Mouse (Mus musculus): ENCODE measurements at regions not wholly inside any gene's neighbourhood (a gene's known extent, or its start where the extent isn't known, plus 50 kb on each side); places are given as distances from the start of the nearest gene placed in this dataset.

- H3K9ac ChIP-seq (ENCODE audit: low read length) = no peak overlapping the region
- no peaks in the 10 kb centered on the region for H3K27me3 ChIP-seq (ENCODE audit: control insufficient read depth, insufficient read depth, low read length)
- no peak overlapping the region for H3K4me2 ChIP-seq (ENCODE audit: low read length)
- H3K4me1 ChIP-seq (ENCODE audit: control insufficient read depth in 2 of 2, insufficient read depth in 2 of 2, low read length in 2 of 2) = peaks cover 15 to 25% of the 10 kb centered on the region in 2 experiments
- WGBS = 58% methylated on average over 2 of the region's 2 CpGs
- no peak overlapping the region for H3K4me3 ChIP-seq (ENCODE audit: control insufficient read depth in 1 of 2, insufficient read depth in 1 of 2, low read depth in 1 of 2, low read length in 2 of 2)
- H3K36me3 ChIP-seq (ENCODE audit: control insufficient read depth, insufficient read depth, low read length) = no peaks in the 10 kb centered on the region
- ATAC-seq (ENCODE audit: insufficient number of reproducible peaks, insufficient read depth, low FRiP score, low read depth) = no peak
- no peak overlapping the region for H3K27ac ChIP-seq (replicated peaks in 1 of 2; ENCODE audit: control insufficient read depth in 1 of 2, insufficient read depth in 1 of 2, low read depth in 2 of 2, low read length in 2 of 2)
- no peaks in the 10 kb centered on the region for H3K9me3 ChIP-seq (ENCODE audit: control insufficient read depth, low read length)
Observed at GRCm38 (mm10) chr14:76672442-76672841, 115.8 kb upstream of the Serp2 start.

GRCm38 (mm10) chr14:76671023-76671422 lies 114.3 kb upstream of the Serp2 start:
- H3K4me1 ChIP-seq (ENCODE audit: control insufficient read depth in 2 of 2, insufficient read depth in 2 of 2, low read length in 2 of 2) = peaks cover 15 to 25% of the 10 kb centered on the region in 2 experiments
- H3K4me2 ChIP-seq (ENCODE audit: low read length) = no peak overlapping the region
- no peaks in the 10 kb centered on the region for H3K9me3 ChIP-seq (ENCODE audit: control insufficient read depth, low read length)
- H3K9ac ChIP-seq (ENCODE audit: low read length) = no peak overlapping the region
- no peak for ATAC-seq (ENCODE audit: insufficient number of reproducible peaks, insufficient read depth, low FRiP score, low read depth)
- WGBS = 84% methylated on average over 4 of the region's 4 CpGs
- H3K36me3 ChIP-seq (ENCODE audit: control insufficient read depth, insufficient read depth, low read length) = no peaks in the 10 kb centered on the region
- H3K4me3 ChIP-seq (ENCODE audit: control insufficient read depth in 1 of 2, insufficient read depth in 1 of 2, low read depth in 1 of 2, low read length in 2 of 2) = no peak overlapping the region
- H3K27ac ChIP-seq (replicated peaks in 1 of 2; ENCODE audit: control insufficient read depth in 1 of 2, insufficient read depth in 1 of 2, low read depth in 2 of 2, low read length in 2 of 2) = no peak overlapping the region
- H3K27me3 ChIP-seq (ENCODE audit: control insufficient read depth, insufficient read depth, low read length) = no peaks in the 10 kb centered on the region

GRCm38 (mm10) chr14:76665754-76666371 lies 109.2 kb upstream of the Serp2 start:
- H3K9me3 ChIP-seq (ENCODE audit: control insufficient read depth, low read length) = no peaks in the 10 kb centered on the region
- 52% methylated on average over 12 of the region's 12 CpGs for WGBS
- H3K27ac ChIP-seq (replicated peaks in 1 of 2; ENCODE audit: control insufficient read depth in 1 of 2, insufficient read depth in 1 of 2, low read depth in 2 of 2, low read length in 2 of 2) = no peak overlapping the region
- peaks cover 0 to 6% of the 10 kb centered on the region in 2 experiments; a peak in 3 of 4 replicates for H3K4me1 ChIP-seq (ENCODE audit: control insufficient read depth in 2 of 2, insufficient read depth in 2 of 2, low read length in 2 of 2)
- H3K36me3 ChIP-seq (ENCODE audit: control insufficient read depth, insufficient read depth, low read length) = no peaks in the 10 kb centered on the region
- no peak overlapping the region for H3K9ac ChIP-seq (ENCODE audit: low read length)
- no peak for ATAC-seq (ENCODE audit: insufficient number of reproducible peaks, insufficient read depth, low FRiP score, low read depth)
- no peak overlapping the region for H3K4me3 ChIP-seq (ENCODE audit: control insufficient read depth in 1 of 2, insufficient read depth in 1 of 2, low read depth in 1 of 2, low read length in 2 of 2)
- H3K27me3 ChIP-seq (ENCODE audit: control insufficient read depth, insufficient read depth, low read length) = no peaks in the 10 kb centered on the region
- no peak overlapping the region for H3K4me2 ChIP-seq (ENCODE audit: low read length)

GRCm38 (mm10) chr14:76664586-76665508 lies 108.2 kb upstream of the Serp2 start:
- WGBS = 73% methylated on average over 11 of the region's 11 CpGs

GRCm38 (mm10) chr14:76663816-76664215 lies 107.1 kb upstream of the Serp2 start:
- Histone ChIP-seq H3K4me2 (ENCODE audit: low read length) (no peak overlapping the region), H3K36me3 (ENCODE audit: control insufficient read depth, insufficient read depth, low read length) (no peaks in the 10 kb centered on the region), H3K4me3 (ENCODE audit: control insufficient read depth in 1 of 2, insufficient read depth in 1 of 2, low read depth in 1 of 2, low read length in 2 of 2) (no peak overlapping the region), H3K9me3 (ENCODE audit: control insufficient read depth, low read length) (no peaks in the 10 kb centered on the region), H3K27me3 (ENCODE audit: control insufficient read depth, insufficient read depth, low read length) (no peaks in the 10 kb centered on the region), H3K4me1 (ENCODE audit: control insufficient read depth in 2 of 2, insufficient read depth in 2 of 2, low read length in 2 of 2) (peaks cover 3 to 11% of the 10 kb centered on the region in 2 experiments), H3K9ac (ENCODE audit: low read length) (no peak overlapping the region), H3K27ac (replicated peaks in 1 of 2; ENCODE audit: control insufficient read depth in 1 of 2, insufficient read depth in 1 of 2, low read depth in 2 of 2, low read length in 2 of 2) (no peak overlapping the region)
- no peak for ATAC-seq (ENCODE audit: insufficient number of reproducible peaks, insufficient read depth, low FRiP score, low read depth)
- 89% methylated on average over 2 of the region's 2 CpGs for WGBS

More at GRCm38 (mm10) chr14:76664586-76665508, 108.2 kb upstream of the Serp2 start:
- Histone ChIP-seq H3K9me3 (ENCODE audit: control insufficient read depth, low read length) (no peaks in the 10 kb centered on the region), H3K27ac (replicated peaks in 1 of 2; ENCODE audit: control insufficient read depth in 1 of 2, insufficient read depth in 1 of 2, low read depth in 2 of 2, low read length in 2 of 2) (no peak overlapping the region), H3K4me2 (ENCODE audit: low read length) (no peak overlapping the region), H3K27me3 (ENCODE audit: control insufficient read depth, insufficient read depth, low read length) (no peaks in the 10 kb centered on the region), H3K4me3 (ENCODE audit: control insufficient read depth in 1 of 2, insufficient read depth in 1 of 2, low read depth in 1 of 2, low read length in 2 of 2) (no peak overlapping the region), H3K4me1 (ENCODE audit: control insufficient read depth in 2 of 2, insufficient read depth in 2 of 2, low read length in 2 of 2) (peaks cover 0 to 6% of the 10 kb centered on the region in 2 experiments; a peak in 3 of 4 replicates), H3K36me3 (ENCODE audit: control insufficient read depth, insufficient read depth, low read length) (no peaks in the 10 kb centered on the region), H3K9ac (ENCODE audit: low read length) (no peak overlapping the region)
- ATAC-seq (ENCODE audit: insufficient number of reproducible peaks, insufficient read depth, low FRiP score, low read depth) = no peak

GRCm38 (mm10) chr14:76662871-76663270 lies 106.2 kb upstream of the Serp2 start:
- H3K4me3 ChIP-seq (ENCODE audit: control insufficient read depth in 1 of 2, insufficient read depth in 1 of 2, low read depth in 1 of 2, low read length in 2 of 2) = no peak overlapping the region
- H3K27ac ChIP-seq (replicated peaks in 1 of 2; ENCODE audit: control insufficient read depth in 1 of 2, insufficient read depth in 1 of 2, low read depth in 2 of 2, low read length in 2 of 2) = no peak overlapping the region
- no peaks in the 10 kb centered on the region for H3K9me3 ChIP-seq (ENCODE audit: control insufficient read depth, low read length)
- H3K36me3 ChIP-seq (ENCODE audit: control insufficient read depth, insufficient read depth, low read length) = no peaks in the 10 kb centered on the region
- H3K27me3 ChIP-seq (ENCODE audit: control insufficient read depth, insufficient read depth, low read length) = no peaks in the 10 kb centered on the region
- peaks cover 13 to 19% of the 10 kb centered on the region in 2 experiments for H3K4me1 ChIP-seq (ENCODE audit: control insufficient read depth in 2 of 2, insufficient read depth in 2 of 2, low read length in 2 of 2)
- ATAC-seq (ENCODE audit: insufficient number of reproducible peaks, insufficient read depth, low FRiP score, low read depth) = no peak
- no peak overlapping the region for H3K4me2 ChIP-seq (ENCODE audit: low read length)
- WGBS = 81% methylated on average over 7 of the region's 7 CpGs
- no peak overlapping the region for H3K9ac ChIP-seq (ENCODE audit: low read length)

- no peak overlapping the region for H3K9ac ChIP-seq (ENCODE audit: low read length)
- H3K4me2 ChIP-seq (ENCODE audit: low read length) = no peak overlapping the region
- no peaks in the 10 kb centered on the region for H3K36me3 ChIP-seq (ENCODE audit: control insufficient read depth, insufficient read depth, low read length)
- WGBS = 93% methylated on average over 2 of the region's 2 CpGs
- no peak for ATAC-seq (ENCODE audit: insufficient number of reproducible peaks, insufficient read depth, low FRiP score, low read depth)
- no peaks in the 10 kb centered on the region for H3K9me3 ChIP-seq (ENCODE audit: control insufficient read depth, low read length)
- H3K4me1 ChIP-seq (ENCODE audit: control insufficient read depth in 2 of 2, insufficient read depth in 2 of 2, low read length in 2 of 2) = peaks cover 21% of the 10 kb centered on the region in 2 experiments
- H3K27ac ChIP-seq (replicated peaks in 1 of 2; ENCODE audit: control insufficient read depth in 1 of 2, insufficient read depth in 1 of 2, low read depth in 2 of 2, low read length in 2 of 2) = no peak overlapping the region
- H3K4me3 ChIP-seq (ENCODE audit: control insufficient read depth in 1 of 2, insufficient read depth in 1 of 2, low read depth in 1 of 2, low read length in 2 of 2) = no peak overlapping the region
- no peaks in the 10 kb centered on the region for H3K27me3 ChIP-seq (ENCODE audit: control insufficient read depth, insufficient read depth, low read length)
Observed at GRCm38 (mm10) chr14:76660906-76661305, 104.2 kb upstream of the Serp2 start.
